Mouse (Mus musculus): Measurements from ENCODE around the gene Map1b. TPM values are rescaled to one million over a fixed set of nuclear protein-coding genes. Genes with fewer than 3 reads are reported as not detected.

The Map1b gene
- polyA plus RNA-seq, 1 experiment from 2014 or later: 1,223 TPM

DNA sequence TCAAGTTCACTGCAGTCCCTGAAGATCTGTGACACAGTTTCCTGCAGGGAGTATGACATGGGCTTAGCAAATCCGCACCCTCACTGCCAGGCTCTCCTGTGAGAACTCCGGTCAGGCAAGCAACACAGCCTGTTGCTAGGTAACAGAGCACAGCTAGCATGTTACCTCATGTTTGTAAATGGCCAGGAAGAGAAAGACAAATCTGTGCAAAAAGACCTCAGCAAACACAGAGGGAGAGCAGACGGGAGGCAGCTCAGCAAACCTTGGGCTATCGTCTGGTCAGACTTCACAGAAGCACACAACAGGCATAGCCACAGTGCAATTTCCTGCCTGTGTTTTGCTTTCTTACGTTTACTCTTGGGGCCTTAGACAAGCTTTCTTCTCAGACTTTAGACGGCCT lies 40.9 kb downstream of the Map1b start:
- 2% methylated on average over 6 of the region's 6 CpGs for WGBS
- Histone ChIP-seq H3K27ac (peak overlapping the region; percentile 69; the same call in 1 of the 2 replicates), H3K4me1 (peaks cover 35% of the 10 kb centered on the region), H3K4me2 (replicated peaks) (peak overlapping the region; percentile 46), H3K4me3 (no peak overlapping the region), H3K27me3 (replicated peaks) (no peaks in the 10 kb centered on the region), H3K9me3 (no peaks in the 10 kb centered on the region), H3K36me3 (peaks cover 10% of the 10 kb centered on the region; the same call in 1 of the 2 replicates), H3K9ac (no peak overlapping the region)
- peak; percentile 82 for ATAC-seq (ENCODE audit: low FRiP score, low read depth)

DNA sequence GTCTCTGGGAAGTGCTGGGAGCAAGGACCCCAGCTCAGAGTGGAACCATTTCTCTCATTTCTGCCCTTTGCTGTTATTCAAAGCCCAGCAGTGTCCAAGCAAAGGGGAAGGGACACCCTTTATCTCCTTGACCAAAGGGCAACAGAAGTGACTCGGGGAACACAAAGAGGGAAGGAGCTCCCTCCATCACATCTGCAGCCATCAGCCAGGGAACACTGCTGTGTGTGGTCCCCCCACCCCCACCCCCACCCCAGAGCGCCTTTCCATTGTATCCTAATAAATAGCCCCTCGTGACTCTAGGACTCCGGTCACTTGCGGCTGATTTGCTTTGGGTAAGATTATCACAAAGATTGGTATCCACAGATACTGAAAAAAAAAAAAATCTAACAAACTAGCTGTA lies 41.3 kb downstream of the Map1b start:
- no peak overlapping the region for H3K9ac ChIP-seq
- no peak for ATAC-seq (ENCODE audit: low FRiP score, low read depth)
- peak overlapping the region; percentile 69; the same call in 1 of the 2 replicates for H3K27ac ChIP-seq
- H3K36me3 ChIP-seq: peaks cover 10% of the 10 kb centered on the region; the same call in 1 of the 2 replicates
- H3K4me3 ChIP-seq: no peak overlapping the region
- 1% methylated on average over 5 of the region's 5 CpGs for WGBS
- no peaks in the 10 kb centered on the region for H3K9me3 ChIP-seq
- peaks cover 40% of the 10 kb centered on the region for H3K4me1 ChIP-seq
- peak overlapping the region; percentile 46 for H3K4me2 ChIP-seq (replicated peaks)
- no peaks in the 10 kb centered on the region for H3K27me3 ChIP-seq (replicated peaks)

DNA sequence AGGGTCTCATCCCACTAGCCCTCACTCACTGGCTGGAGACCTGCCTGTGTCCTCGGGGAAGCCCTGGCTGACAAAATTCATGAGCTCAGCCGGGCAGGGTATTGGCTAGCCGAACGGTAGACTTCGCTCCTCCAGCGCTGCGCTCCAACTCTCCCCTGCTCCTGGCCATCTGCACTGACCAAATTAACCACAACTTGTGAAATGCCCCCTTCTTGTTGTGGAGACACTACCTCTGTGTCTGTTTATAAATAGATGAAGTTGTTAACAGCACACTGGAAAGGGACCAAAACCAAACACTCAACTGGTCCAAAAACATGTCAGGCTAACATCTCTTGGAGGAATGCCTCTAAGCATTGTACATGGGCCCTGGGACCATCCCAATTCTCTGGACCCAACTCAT lies 42.2 kb downstream of the Map1b start:
- no peak overlapping the region for H3K4me2 ChIP-seq (replicated peaks)
- no peak overlapping the region for H3K4me3 ChIP-seq
- WGBS: 68% methylated on average over 7 of the region's 7 CpGs
- no peak overlapping the region for H3K27ac ChIP-seq
- no peaks in the 10 kb centered on the region for H3K27me3 ChIP-seq (replicated peaks)
- H3K4me1 ChIP-seq: peaks cover 42% of the 10 kb centered on the region
- ATAC-seq (ENCODE audit: low FRiP score, low read depth): no peak
- no peak overlapping the region for H3K9ac ChIP-seq
- H3K36me3 ChIP-seq: 0 out of 2 replicates have a peak, but pooled peaks cover 5% of the 10 kb centered on the region
- no peaks in the 10 kb centered on the region for H3K9me3 ChIP-seq

DNA sequence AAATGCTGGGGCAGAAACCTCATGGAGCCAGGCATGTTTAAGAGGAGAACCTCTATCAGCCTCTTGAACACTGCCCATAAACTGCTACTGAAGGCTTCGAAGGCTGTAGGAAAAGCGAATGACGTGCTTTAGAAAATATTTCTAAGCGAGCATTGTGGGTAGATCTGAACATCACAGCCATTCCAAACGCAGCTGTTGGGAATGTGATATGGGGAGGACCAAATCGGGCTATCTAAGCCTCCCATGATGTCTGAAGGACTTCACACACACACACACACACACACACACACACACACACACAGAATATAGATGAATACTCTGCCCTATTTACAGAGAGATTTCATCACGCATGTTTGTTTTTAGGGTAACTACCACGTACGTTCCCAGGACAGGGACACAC lies 44.3 kb downstream of the Map1b start:
- 92% methylated on average over 9 of the region's 9 CpGs for WGBS
- Histone ChIP-seq H3K36me3 (0 out of 2 replicates have a peak, but pooled peaks cover 5% of the 10 kb centered on the region), H3K9me3 (no peaks in the 10 kb centered on the region), H3K4me1 (peaks cover 45% of the 10 kb centered on the region), H3K27ac (no peak overlapping the region), H3K4me3 (no peak overlapping the region), H3K4me2 (replicated peaks) (no peak overlapping the region), H3K27me3 (replicated peaks) (no peaks in the 10 kb centered on the region), H3K9ac (no peak overlapping the region)
- no peak for ATAC-seq (ENCODE audit: low FRiP score, low read depth)

DNA sequence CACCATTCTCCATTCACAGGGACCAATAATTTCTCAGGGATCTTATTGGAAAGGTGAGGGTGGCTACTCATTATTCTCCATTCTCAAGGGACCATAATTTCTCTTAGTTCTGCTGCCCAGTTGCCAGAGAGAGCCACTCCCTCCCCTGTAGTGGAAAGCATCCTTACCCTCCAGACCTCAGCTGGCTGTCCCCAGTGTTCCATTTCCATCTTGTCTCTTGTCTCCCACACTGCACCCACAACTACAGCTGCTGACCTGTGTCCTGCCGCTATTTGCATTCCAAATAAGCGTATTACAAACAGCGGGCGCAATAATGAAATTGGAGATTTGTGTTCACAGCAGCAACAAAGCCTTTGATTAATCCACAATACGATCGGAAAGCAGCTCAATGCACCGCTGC lies 46.3 kb downstream of the Map1b start:
- WGBS: 44% methylated on average over 7 of the region's 7 CpGs
- H3K4me2 ChIP-seq (replicated peaks): no peak overlapping the region
- no peak overlapping the region for H3K4me3 ChIP-seq
- H3K9ac ChIP-seq: no peak overlapping the region; the same call in 1 of the 2 replicates
- peaks cover 38% of the 10 kb centered on the region for H3K4me1 ChIP-seq
- no peaks in the 10 kb centered on the region for H3K9me3 ChIP-seq
- H3K36me3 ChIP-seq: 0 out of 2 replicates have a peak, but pooled peaks cover 5% of the 10 kb centered on the region
- peak; percentile 41; the same call in 1 of the 2 replicates for ATAC-seq (ENCODE audit: low FRiP score, low read depth)
- peak overlapping the region; percentile 32; the same call in 1 of the 2 replicates for H3K27ac ChIP-seq
- H3K27me3 ChIP-seq (replicated peaks): no peaks in the 10 kb centered on the region

DNA sequence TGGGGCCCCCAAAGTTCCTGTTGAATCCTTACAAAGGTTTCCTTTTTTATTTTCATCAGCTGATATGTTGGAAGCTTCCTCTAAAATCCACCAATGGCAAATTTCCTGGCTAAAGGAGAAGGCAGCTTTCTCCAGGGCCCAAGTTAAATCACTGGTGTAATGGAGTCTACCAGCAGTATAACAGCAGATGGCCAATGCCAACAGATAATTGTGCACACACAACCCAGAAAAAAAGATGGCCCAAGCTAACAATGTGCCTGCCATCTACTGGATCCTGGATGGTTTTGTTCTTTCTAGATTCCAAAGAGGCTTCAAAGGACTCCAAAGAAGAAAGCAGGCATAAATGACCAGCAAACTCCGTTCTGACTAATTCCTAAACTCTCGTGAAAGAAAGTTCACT lies 48.1 kb downstream of the Map1b start:
- Histone ChIP-seq H3K36me3 (0 out of 2 replicates have a peak, but pooled peaks cover 5% of the 10 kb centered on the region), H3K4me1 (peaks cover 27% of the 10 kb centered on the region), H3K9me3 (no peaks in the 10 kb centered on the region), H3K27me3 (replicated peaks) (no peaks in the 10 kb centered on the region), H3K27ac (no peak overlapping the region), H3K4me2 (replicated peaks) (no peak overlapping the region), H3K4me3 (no peak overlapping the region), H3K9ac (no peak overlapping the region)
- 55% methylated on average over 2 of the region's 2 CpGs for WGBS
- no peak for ATAC-seq (ENCODE audit: low FRiP score, low read depth)

DNA sequence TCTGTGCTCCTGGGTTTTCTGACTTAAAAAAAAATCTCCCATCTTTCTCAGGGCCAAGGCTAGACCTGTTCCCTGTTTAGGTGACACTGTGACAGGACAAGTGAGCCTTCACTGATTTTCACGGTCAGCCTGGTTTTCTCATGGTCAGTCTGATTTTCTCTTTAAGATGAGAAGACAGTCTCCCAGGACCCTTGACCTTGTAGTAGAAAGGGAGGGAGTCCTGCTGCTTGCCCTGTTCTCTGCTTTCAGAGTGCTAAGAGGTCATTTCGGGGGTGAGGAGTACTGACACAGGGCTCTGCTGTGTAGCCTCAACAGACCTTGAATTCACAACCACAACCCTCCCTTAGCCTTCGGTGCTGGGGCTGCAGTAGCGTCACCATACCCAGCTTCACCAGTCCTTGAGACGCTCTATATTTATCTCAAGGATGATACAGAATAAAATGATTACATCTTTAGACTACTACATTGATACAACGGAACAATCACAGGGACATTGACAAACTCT lies 49.5 kb downstream of the Map1b start:
- Histone ChIP-seq H3K4me2 (replicated peaks) (no peak overlapping the region), H3K9me3 (no peaks in the 10 kb centered on the region), H3K27me3 (replicated peaks) (no peaks in the 10 kb centered on the region), H3K9ac (no peak overlapping the region), H3K4me3 (no peak overlapping the region), H3K36me3 (peaks cover 9% of the 10 kb centered on the region; the same call in 1 of the 2 replicates), H3K27ac (peak overlapping the region; percentile 16; the same call in 1 of the 2 replicates), H3K4me1 (peaks cover 27% of the 10 kb centered on the region)
- no peak for ATAC-seq (ENCODE audit: low FRiP score, low read depth)
- 47% methylated on average over 6 of the region's 6 CpGs for WGBS

DNA sequence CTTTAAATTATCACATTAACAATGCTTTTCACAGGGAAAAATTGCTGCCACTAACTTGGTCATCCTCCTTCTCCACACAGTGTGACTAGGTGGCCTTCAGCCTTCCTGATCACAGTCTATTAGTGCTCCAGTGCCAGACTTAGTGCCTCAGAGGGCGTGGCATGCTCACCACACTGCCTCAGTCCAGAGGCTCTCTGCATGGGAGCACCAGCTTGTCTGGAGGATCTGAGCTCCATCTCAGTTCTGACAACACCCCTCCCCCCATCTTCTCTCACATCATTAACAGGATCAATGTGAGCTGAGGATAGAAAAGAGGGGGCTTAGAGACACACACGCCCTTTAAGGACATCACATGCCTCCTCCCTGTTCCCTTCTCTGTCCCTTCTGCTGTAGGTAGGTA lies 50.3 kb downstream of the Map1b start:
- peak; percentile 58; the same call in 1 of the 2 replicates for ATAC-seq (ENCODE audit: low FRiP score, low read depth)
- H3K4me1 ChIP-seq: peaks cover 27% of the 10 kb centered on the region

DNA sequence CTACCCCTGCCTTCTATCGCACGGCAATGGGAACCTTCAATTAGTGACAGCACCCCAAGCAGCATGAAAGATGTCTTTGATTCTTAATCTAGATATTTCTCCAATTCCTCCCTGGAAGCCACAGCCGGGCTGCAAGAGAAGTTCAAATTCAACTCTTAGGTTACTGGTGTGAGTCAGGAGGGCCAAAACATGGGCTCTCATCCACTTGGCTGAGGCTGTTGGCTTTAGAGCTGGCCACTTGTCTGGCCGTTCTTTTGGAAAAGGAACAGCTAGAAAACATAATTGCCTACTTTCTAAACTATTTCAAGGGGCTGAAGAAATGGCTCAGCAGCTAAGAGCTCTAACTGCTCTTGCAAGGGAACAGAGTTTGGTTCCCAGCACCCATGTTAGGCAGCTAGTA lies 51.8 kb downstream of the Map1b start:
- Histone ChIP-seq H3K4me2 (replicated peaks) (no peak overlapping the region), H3K9me3 (no peaks in the 10 kb centered on the region), H3K27me3 (replicated peaks) (no peaks in the 10 kb centered on the region), H3K27ac (no peak overlapping the region), H3K36me3 (peaks cover 9% of the 10 kb centered on the region; the same call in 1 of the 2 replicates), H3K4me1 (peaks cover 20% of the 10 kb centered on the region), H3K4me3 (no peak overlapping the region), H3K9ac (no peak overlapping the region)
- 74% methylated on average over 4 of the region's 4 CpGs for WGBS
- no peak for ATAC-seq (ENCODE audit: low FRiP score, low read depth)

More for the DNA sequence above, 50.3 kb downstream of the Map1b start:
- no peak overlapping the region for H3K4me2 ChIP-seq (replicated peaks)
- peaks cover 14% of the 10 kb centered on the region; the same call in 1 of the 2 replicates for H3K36me3 ChIP-seq
- WGBS: 41% methylated on average over 2 of the region's 2 CpGs
- no peak overlapping the region for H3K9ac ChIP-seq
- H3K27ac ChIP-seq: no peak overlapping the region
- no peaks in the 10 kb centered on the region for H3K9me3 ChIP-seq
- no peak overlapping the region for H3K4me3 ChIP-seq
- H3K27me3 ChIP-seq (replicated peaks): no peaks in the 10 kb centered on the region

DNA sequence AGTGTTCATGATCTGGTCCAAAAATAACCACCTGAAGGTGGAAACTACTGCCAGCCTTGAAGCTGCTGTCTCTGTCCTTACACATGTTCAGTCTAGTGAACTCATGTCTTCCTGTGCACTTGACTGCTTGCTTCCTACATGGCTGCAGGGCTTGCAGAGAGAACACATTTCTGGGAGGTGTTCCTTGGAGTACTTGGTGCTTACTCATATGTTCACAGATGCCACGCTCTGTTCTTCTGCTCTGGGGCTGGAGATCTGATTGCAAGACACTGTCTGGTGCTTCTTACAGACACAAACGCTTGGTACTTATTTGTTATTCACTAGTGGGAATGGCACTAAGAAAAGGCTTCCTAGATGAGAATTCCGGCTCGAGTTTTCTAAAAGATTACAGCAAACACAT lies 54.5 kb downstream of the Map1b start:
- H3K9me3 ChIP-seq: no peaks in the 10 kb centered on the region
- no peak for ATAC-seq (ENCODE audit: low FRiP score, low read depth)
- 93% methylated on average over 4 of the region's 4 CpGs for WGBS
- H3K36me3 ChIP-seq: peaks cover 9% of the 10 kb centered on the region; the same call in 1 of the 2 replicates
- no peak overlapping the region for H3K9ac ChIP-seq
- peaks cover 23% of the 10 kb centered on the region for H3K4me1 ChIP-seq
- no peaks in the 10 kb centered on the region for H3K27me3 ChIP-seq (replicated peaks)
- no peak overlapping the region for H3K27ac ChIP-seq
- no peak overlapping the region for H3K4me3 ChIP-seq
- H3K4me2 ChIP-seq (replicated peaks): no peak overlapping the region

DNA sequence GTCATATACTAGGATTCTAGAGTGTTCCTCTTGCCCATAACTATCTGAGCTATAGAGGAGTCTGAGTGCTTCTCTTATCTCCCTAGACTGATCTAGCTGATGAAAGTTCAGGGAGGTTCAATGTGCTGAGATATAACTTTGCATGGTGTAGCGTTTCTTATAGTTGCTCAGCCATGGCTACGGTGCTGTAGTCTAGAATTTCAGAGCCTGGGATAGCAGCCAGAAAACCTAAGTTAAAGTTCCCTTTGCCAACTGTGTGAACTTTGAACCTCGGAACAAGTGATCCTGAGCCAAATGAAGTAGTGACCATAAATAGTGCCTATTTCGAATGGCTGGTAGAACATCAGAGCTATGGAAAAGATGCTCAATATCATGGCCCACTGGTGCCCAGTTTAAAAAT lies 56.7 kb downstream of the Map1b start:
- Histone ChIP-seq H3K4me3 (no peak overlapping the region), H3K4me1 (peaks cover 33% of the 10 kb centered on the region), H3K27me3 (replicated peaks) (no peaks in the 10 kb centered on the region), H3K9me3 (no peaks in the 10 kb centered on the region), H3K9ac (no peak overlapping the region), H3K36me3 (peaks cover 9% of the 10 kb centered on the region; the same call in 1 of the 2 replicates), H3K27ac (no peak overlapping the region), H3K4me2 (replicated peaks) (no peak overlapping the region)
- no peak for ATAC-seq (ENCODE audit: low FRiP score, low read depth)
- WGBS: 91% methylated on average over 4 of the region's 4 CpGs

DNA sequence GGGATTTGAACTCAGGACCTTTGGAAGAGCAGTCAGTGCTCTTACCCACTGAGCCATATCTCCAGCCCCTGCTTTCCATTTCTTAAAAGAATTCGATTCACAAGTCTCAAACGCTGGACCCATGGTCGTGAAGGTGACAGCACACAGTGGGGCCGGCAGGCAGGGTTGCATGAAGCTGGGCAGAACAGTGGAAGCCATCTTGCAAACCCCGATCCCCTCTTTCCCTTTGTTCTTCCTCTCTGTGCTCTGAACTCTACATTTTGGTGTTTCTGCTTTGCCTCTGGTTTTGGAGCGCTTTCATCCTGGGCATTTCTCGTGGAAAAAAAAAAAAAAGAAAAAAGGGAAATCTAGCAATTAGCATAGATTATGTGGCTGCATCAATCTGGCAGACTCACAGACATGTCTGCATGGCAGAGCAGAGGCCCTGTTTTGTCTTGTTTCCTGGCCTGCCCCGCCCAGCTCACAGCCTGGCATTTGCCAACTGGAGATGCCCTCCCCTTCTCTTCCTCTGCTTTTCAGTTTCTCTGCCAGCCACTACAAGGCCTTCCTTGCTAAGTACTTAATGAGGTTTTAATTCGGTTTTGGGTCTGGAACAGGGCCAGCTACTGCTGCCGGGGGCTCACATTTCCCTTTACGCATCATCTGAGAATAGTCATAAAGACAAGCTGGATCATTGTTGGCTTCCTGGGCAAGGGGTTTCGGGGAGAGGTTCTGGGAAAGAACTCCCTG lies 57.5 kb downstream of the Map1b start:
- Histone ChIP-seq H3K4me2 (replicated peaks) (no peak overlapping the region), H3K27ac (no peak overlapping the region), H3K9ac (no peak overlapping the region), H3K4me1 (peaks cover 33% of the 10 kb centered on the region), H3K27me3 (replicated peaks) (no peaks in the 10 kb centered on the region), H3K9me3 (no peaks in the 10 kb centered on the region), H3K36me3 (peaks cover 9% of the 10 kb centered on the region; the same call in 1 of the 2 replicates), H3K4me3 (no peak overlapping the region)
- 71% methylated on average over 12 of the region's 12 CpGs for WGBS
- ATAC-seq (ENCODE audit: low FRiP score, low read depth): peak; percentile 76

All from neural tube, embryonic 12.5 days (tissue).